Mouse (Mus musculus) myocyte (in vitro differentiated cells): Measurements from ENCODE around the gene Dpf2.

Experiments used
- CEBPB ChIP-seq: IDR thresholded peaks from 2 replicates; pipeline ENCODE4 v1.6.1; 2011; ENCODE audit warnings: mild to moderate bottlenecking, moderate library complexity; ENCODE audit not compliant: poor library complexity, insufficient read depth, severe bottlenecking
- E2F4 ChIP-seq: IDR thresholded peaks from one replicate; pipeline ENCODE4 v1.6.1; 2011; ENCODE audit warnings: mild to moderate bottlenecking, control low read depth, moderate library complexity; ENCODE audit not compliant: insufficient read depth
- MAX ChIP-seq: IDR thresholded peaks from one replicate; pipeline ENCODE4 v1.6.1; 2011; ENCODE audit warnings: low read depth, mild to moderate bottlenecking, control low read depth
- MYOD1 ChIP-seq, 3 experiments: IDR thresholded peaks; one replicate each; pipeline ENCODE4 v1.6.1; 2011; ENCODE audit warnings: control low read depth in 2 of 3, low read depth in 2 of 3, mild to moderate bottlenecking in 2 of 3, moderate library complexity in 1 of 3; ENCODE audit not compliant: insufficient read length in 2 of 3, control insufficient read depth in 1 of 3
- MYOG ChIP-seq, 3 experiments: IDR thresholded peaks; one replicate each; pipeline ENCODE4 v1.6.1; 2011; ENCODE audit warnings: control low read depth in 2 of 3, low read depth in 2 of 3, mild to moderate bottlenecking in 2 of 3; ENCODE audit not compliant: insufficient read length in 2 of 3, control insufficient read depth in 1 of 3, insufficient read depth in 1 of 3
- POLR2A ChIP-seq: IDR thresholded peaks from one replicate; pipeline ENCODE4 v1.6.1; 2011; ENCODE audit warnings: low read depth, mild to moderate bottlenecking, control low read depth, moderate library complexity; ENCODE audit not compliant: insufficient read length
- POLR2AphosphoS2 ChIP-seq: IDR thresholded peaks from one replicate; pipeline ENCODE4 v1.6.1; 2011; ENCODE audit warnings: low read depth, control low read depth; ENCODE audit not compliant: insufficient read length
- REST ChIP-seq: IDR thresholded peaks from one replicate; pipeline ENCODE4 v1.6.1; 2011; ENCODE audit warnings: mild to moderate bottlenecking, control low read depth, moderate library complexity; ENCODE audit not compliant: insufficient read depth, insufficient read length
- SRF ChIP-seq: IDR thresholded peaks from one replicate; pipeline ENCODE4 v1.6.1; 2011; ENCODE audit warnings: low read depth; ENCODE audit not compliant: control insufficient read depth, insufficient read length
- TCF12 ChIP-seq: IDR thresholded peaks from one replicate; pipeline ENCODE4 v1.6.1; 2011; ENCODE audit warnings: mild to moderate bottlenecking, control low read depth; ENCODE audit not compliant: poor library complexity, insufficient read depth, severe bottlenecking
- USF1 ChIP-seq: IDR thresholded peaks from one replicate; pipeline ENCODE4 v1.6.1; 2011; ENCODE audit warnings: low read depth, mild to moderate bottlenecking, control low read depth, moderate library complexity

GRCm38 (mm10) chr19:5913007-5913719 lies at the start of gene Dpf2:
- TF ChIP-seq E2F4 (no peak), TCF12 (no peak), POLR2A (no peak), MYOD1 (IDR thresholded peaks at IDR 0.05; ENCODE audit: control insufficient read depth in 1 of 3, insufficient read length in 2 of 3, low read depth in 2 of 3) (no peak), CEBPB (no peak), MYOG (IDR thresholded peaks at IDR 0.05; ENCODE audit: control insufficient read depth in 1 of 3, insufficient read depth in 1 of 3, insufficient read length in 2 of 3, low read depth in 2 of 3) (no peak), SRF (no peak), POLR2AphosphoS2 (peak; percentile 9), USF1 (no peak), MAX (no peak), REST (no peak)
